Mouse (Mus musculus) limb, embryonic 10.5 days (tissue): ENCODE data around the gene Anxa11. TPM values are rescaled to one million over a fixed set of nuclear protein-coding genes. Genes with fewer than 3 reads are reported as not detected.
"Not testable (repeated sequence)": the region's sequence is repeated elsewhere in the genome, so short reads cannot be mapped to it uniquely, and the experiment has no call there.

Experiments
- DNase-seq: peaks from one replicate; pipeline ENCODE4 v3.0.0-alpha.2; 2017; ENCODE audit warnings: low spot score
- H3K27ac ChIP-seq: fragments of 300-500 bp; sonication (generic); 2 replicates; pipeline ENCODE4 v1.5.1; 2016; ENCODE audit warnings: mild to moderate bottlenecking
- H3K27me3 ChIP-seq: fragments of 300-500 bp; sonication (generic); 2 replicates; pipeline ENCODE4 v1.6.1; 2016; ENCODE audit warnings: low read depth, mild to moderate bottlenecking; ENCODE audit not compliant: poor library complexity, severe bottlenecking
- H3K36me3 ChIP-seq: fragments of 300-500 bp; sonication (generic); 2 replicates; pipeline ENCODE4 v1.6.1; 2016; ENCODE audit warnings: mild to moderate bottlenecking, moderate library complexity
- H3K4me1 ChIP-seq: fragments of 300-500 bp; sonication (generic); 2 replicates; pipeline ENCODE4 v1.6.1; 2016
- H3K4me3 ChIP-seq: fragments of 300-500 bp; sonication (generic); 2 replicates; pipeline ENCODE4 v1.5.1; 2016; ENCODE audit warnings: mild to moderate bottlenecking, moderate library complexity
- H3K9me3 ChIP-seq: fragments of 300-500 bp; sonication (generic); replicated peaks from 2 replicates; pipeline ENCODE4 v1.6.1; 2016; ENCODE audit warnings: mild to moderate bottlenecking
- WGBS: fragments of 180-500 bp; shearing (Covaris S2); methylation state at CpG from one replicate; pipeline ENCODE4 v1.1.7; 2016; 5-methylcytosine and 5-hydroxymethylcytosine counted together
- microRNA-seq: library from miRNA; unstranded; fragments of <30 nt; microRNA quantifications from one replicate; pipeline ENCODE4, GENCODE M21; 2017
- polyA plus RNA-seq: library from polyadenylated mRNA; unstranded; fragments of >200 nt; fragmentation: Nextera tagmentation; extraction: Ambion mirVana; gene quantifications from 2 replicates; pipeline ENCODE4 v1.2.1, GENCODE M21; 2016

The Anxa11 gene
- polyA plus RNA-seq, 1 experiment from 2014 or later, result 6.4 TPM

DNA sequence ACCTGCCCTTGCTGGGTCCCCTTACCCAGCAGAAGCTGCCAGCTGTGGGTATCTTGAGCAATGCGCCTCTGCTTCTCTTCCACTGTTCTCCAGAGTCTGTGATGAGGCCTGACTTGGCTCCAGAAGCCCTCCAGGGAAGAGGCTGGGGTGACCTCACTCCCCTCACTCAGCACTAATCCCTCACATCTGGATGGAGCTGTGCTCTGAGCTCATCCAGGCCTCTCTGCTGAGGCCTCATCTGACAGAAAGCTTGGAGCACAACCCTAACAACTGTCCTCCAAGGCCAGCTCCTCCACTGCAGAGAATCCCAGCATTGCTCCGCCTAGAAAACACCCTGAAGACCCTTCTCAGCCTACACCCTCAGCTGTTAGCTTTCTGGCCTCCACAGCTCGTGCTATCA, 52.6 kb downstream of the Anxa11 start:
- not testable (repeated sequence) for H3K27me3 ChIP-seq, H3K36me3 ChIP-seq, DNase-seq, H3K27ac ChIP-seq, H3K4me3 ChIP-seq, H3K9me3 ChIP-seq, H3K4me1 ChIP-seq
- no CpG with 5 or more reads among the region's 3 CpGs for WGBS

DNA sequence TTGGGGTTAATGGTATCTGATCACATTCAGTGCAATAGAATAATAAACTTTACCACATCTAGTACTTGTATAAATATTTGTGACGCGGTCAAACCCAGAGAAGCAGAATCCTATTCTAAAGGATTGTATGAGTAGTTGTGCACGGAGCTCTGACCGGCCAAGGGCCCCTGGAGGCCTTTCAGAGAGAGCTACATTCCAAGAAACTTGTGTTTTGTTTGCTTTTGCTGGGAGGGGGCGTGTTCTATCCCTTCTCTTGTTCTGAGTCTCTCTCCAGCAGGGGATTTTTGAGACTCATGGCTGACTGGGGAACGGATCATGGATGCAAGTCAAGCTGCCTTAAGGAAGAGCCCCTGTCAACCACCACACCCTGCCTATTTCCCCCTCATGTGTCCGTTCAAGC, 53.7 kb downstream of the Anxa11 start:
- not testable (repeated sequence) for H3K27ac ChIP-seq, H3K27me3 ChIP-seq, DNase-seq, H3K36me3 ChIP-seq, H3K4me3 ChIP-seq, H3K9me3 ChIP-seq, H3K4me1 ChIP-seq
- WGBS, result no CpG with 5 or more reads among the region's 7 CpGs

DNA sequence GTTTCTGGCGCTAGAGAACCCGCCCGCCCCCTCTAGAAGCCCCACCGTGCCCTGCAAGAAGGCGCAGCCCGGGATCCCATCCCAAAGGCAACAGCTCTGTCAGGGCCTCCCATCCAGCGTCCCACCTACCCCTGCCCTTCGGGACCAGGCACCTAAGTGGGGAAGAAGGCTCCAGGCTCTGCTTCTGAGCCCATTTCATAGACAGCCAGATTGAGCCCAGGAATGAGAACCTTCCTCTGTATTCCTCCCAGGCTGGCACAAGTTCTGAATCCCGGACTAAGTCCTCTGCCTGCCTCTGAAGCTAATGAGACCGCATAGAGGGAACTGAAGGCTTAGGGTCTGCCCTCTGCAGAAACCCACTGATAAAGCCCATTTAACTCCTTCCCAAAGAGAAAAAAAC, 61.0 kb downstream of the Anxa11 start, which contains the start of gene Plac9a:
Gene Plac9a (minus strand): TSS at position 101 of the 400 bp plus-strand sequence.
- not testable (repeated sequence) for H3K27ac ChIP-seq, DNase-seq, H3K36me3 ChIP-seq, H3K9me3 ChIP-seq, H3K27me3 ChIP-seq, H3K4me1 ChIP-seq, H3K4me3 ChIP-seq
- no CpG with 5 or more reads among the region's 10 CpGs for WGBS

DNA sequence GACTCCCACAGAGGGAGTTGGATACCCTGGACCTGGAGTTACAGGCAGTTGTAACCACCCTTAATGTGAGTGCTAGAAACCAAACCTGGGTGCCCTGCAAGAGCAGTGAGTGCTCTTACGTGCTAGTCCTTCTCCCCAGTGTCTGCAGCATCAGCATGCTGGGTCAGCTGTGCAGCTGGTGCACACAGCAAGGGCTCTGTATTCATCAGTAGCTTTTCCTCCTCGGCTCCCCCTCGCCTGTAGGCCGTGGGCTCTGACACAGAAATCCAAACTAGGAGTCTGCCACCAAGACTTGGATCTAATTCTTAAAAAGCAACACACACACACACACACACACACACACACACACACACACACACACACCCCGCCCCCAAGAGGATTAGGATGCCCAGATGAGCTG, 63.3 kb downstream of the Anxa11 start:
- not testable (repeated sequence) for H3K4me3 ChIP-seq, H3K36me3 ChIP-seq, DNase-seq, H3K9me3 ChIP-seq, H3K27me3 ChIP-seq, H3K27ac ChIP-seq, H3K4me1 ChIP-seq
- WGBS, result 91% methylated on average over 1 of the region's 5 CpGs

DNA sequence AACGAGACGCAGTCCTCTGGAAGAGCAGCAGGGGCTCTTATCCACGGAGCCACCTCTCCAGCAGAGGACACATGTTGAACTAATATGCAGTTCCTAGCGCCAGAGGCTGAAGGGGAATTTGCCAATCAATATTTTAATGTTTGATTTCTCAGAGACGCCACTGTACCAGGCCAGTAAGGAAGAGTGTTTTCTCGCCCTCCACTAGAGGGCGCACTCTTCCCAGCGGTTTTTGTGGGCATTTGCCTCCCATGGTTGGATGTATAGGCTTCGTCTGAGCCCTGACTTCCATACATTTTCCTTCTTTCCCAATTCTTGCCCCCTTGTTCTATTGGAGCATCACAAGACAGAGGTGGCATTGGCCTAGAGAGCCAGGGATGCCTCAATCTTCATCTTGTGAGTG, 65.3 kb downstream of the Anxa11 start:
- H3K4me1 ChIP-seq, H3K9me3 ChIP-seq, H3K27me3 ChIP-seq, H3K27ac ChIP-seq, H3K4me3 ChIP-seq, H3K36me3 ChIP-seq, DNase-seq: not testable (repeated sequence)
- WGBS, result no CpG with 5 or more reads among the region's 9 CpGs

DNA sequence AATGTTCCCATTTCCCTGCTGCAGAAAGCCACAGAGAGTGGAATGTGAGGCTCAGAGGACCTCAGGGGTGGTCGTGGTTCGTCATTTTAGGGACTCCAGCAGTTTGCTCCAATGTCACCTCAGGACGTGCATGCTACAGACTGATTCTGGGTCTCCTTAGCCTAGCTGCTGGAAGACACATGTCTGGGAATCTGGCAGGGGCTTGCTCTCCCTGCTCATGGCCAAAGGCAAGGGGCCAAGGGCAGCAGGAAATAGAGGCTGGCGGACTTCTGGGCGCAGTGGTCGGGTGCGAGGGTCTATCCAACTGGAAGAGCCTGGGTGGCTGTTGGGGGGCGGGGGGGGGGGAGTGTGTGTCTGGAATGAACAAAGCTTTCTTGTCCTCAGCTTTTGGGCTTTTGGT, 67.0 kb downstream of the Anxa11 start:
- not testable (repeated sequence) for H3K36me3 ChIP-seq, H3K27me3 ChIP-seq, H3K9me3 ChIP-seq, DNase-seq, H3K4me3 ChIP-seq, H3K4me1 ChIP-seq, H3K27ac ChIP-seq
- no CpG with 5 or more reads among the region's 8 CpGs for WGBS

DNA sequence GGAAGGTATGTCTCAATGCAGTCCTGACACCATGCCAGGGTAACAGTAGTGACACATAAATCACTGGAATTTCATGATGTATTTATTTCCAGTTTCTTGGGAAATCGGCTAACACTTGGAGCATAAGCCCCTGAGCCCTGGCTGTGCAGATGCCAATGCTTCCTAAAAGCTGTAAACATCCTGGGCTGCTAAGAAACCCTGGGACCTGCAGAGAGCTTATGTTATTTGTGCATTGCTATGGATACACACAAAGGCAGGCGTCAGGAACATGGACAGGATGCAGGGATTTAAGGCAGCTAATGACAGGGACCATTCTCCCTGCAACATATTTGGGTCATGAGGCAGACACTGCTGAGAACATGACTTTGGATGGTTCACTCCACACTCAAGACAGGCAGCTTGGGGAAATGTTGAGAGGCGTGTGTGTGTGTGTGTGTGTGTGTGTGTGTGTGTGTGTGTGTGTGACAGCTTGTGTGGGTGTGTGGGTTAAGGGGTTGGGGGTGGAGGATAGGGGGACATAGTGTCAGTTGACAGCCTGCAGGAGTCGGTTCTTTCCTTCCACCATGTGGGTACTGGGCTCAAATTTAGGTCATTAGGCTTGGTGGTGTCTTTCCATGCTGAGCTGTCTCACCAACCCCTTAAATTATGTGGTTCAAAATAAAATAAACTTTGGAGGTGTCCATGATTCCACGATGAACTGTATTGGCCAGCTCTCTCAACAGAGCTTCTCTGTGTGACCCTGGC, 76.6 kb downstream of the Anxa11 start:
- H3K4me3 ChIP-seq, H3K36me3 ChIP-seq, H3K4me1 ChIP-seq, H3K27me3 ChIP-seq, DNase-seq, H3K27ac ChIP-seq, H3K9me3 ChIP-seq: not testable (repeated sequence)
- whole genome bisulfite sequencing, result no CpG with 5 or more reads among the region's 5 CpGs

DNA sequence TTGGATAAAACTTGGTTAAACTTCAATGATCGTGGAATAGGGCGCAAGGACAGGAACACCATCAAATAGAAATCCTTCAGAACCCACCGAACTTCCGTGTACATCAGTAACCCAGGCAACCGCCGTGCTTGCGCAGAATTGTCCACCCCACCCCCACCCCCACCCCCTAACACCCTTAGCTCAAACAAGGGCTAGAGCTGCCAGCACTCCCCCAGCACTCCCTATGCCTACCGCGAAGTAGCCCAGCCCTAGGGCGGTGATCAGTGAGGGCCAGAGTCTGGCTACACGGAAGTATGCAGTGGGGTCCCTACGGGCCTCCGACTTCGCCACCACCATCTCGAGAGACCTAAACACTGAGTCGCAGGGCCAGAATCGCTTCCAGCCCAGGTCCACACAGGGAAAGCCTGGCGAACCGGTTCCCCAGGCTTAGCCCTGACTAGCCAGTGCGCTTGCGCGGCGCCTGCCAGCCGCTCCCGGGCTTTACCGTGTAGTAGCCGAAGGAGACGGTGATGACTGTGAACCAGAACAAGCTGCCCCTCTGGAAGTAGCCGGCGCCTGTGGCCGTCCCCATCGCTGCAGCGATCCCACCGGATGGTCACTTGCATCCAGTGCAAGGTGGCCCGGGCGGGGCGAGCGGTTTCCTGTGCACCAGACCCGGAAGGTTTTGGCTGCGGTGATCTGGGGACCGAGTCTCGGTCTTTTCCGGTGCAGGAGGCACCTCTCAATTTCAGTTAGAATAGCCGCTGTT, 85.0 kb downstream of the Anxa11 start:
- not testable (repeated sequence) for H3K36me3 ChIP-seq, H3K27me3 ChIP-seq, H3K4me3 ChIP-seq, H3K9me3 ChIP-seq, H3K4me1 ChIP-seq, H3K27ac ChIP-seq, DNase-seq
- no CpG with 5 or more reads among the region's 44 CpGs for WGBS

DNA sequence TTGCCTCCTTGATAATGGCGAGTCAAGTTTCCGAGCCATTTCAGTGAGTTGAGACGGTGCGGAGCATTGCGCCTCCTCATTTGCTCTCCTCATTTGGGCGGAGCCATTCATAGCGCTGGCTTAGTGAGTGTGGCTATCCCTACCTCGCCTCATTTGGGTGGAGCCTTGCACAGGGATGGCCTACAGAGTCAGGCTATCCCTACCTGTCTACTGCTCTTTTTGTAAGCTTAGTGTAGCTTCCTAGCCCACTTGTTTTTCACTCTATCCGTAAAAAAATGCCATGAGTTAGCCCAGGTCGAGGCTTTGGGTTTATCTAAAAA, 85.6 kb downstream of the Anxa11 start, which contains the start of gene Tmem254a:
Gene Tmem254a (minus strand): TSS at position 111 of the 320 bp plus-strand sequence.
- not testable (repeated sequence) for H3K4me3 ChIP-seq, H3K36me3 ChIP-seq, H3K4me1 ChIP-seq, H3K27ac ChIP-seq, DNase-seq, H3K27me3 ChIP-seq, H3K9me3 ChIP-seq
- WGBS, result no CpG with 5 or more reads among the region's 10 CpGs

Small RNA genes lying within 50 kb of the gene (microRNA-seq; reads per million reads assigned to microRNA genes)
- not detected for gene Gm23701

Other genes with a start within 250 kb of the Anxa11 start
- gene Ppif, start 148.0 kb upstream of the Anxa11 start, polyA plus RNA-seq, result 56.8 and 67.3 TPM in 2 replicates
- 9.9 and 17.0 TPM in 2 replicates for gene Zcchc24, start 73.1 kb upstream of the Anxa11 start, polyA plus RNA-seq
- not detected in 2 replicates for gene Plac9a, start 60.9 kb downstream of the Anxa11 start, polyA plus RNA-seq
- 1.9 and 3.4 TPM in 2 replicates for gene Tmem254a, start 85.5 kb downstream of the Anxa11 start, polyA plus RNA-seq
- not detected in 2 replicates for gene Cphx1, start 96.1 kb downstream of the Anxa11 start, polyA plus RNA-seq
- gene Duxbl1, start 136.4 kb downstream of the Anxa11 start, polyA plus RNA-seq, result 1.8 and 3.8 TPM in 2 replicates
- gene Gm9780, start 200.6 kb downstream of the Anxa11 start, polyA plus RNA-seq, result not detected in 2 replicates
- gene Tmem254c, start 225.2 kb downstream of the Anxa11 start, polyA plus RNA-seq, result 16.8 and 22.5 TPM in 2 replicates
- gene Cphx2, start 239.4 kb downstream of the Anxa11 start, polyA plus RNA-seq, result not detected in 2 replicates
- gene Cphx3, start 240.1 kb downstream of the Anxa11 start, polyA plus RNA-seq, result not detected in 2 replicates